20 mouse cellular contexts compared by ENCODE assay signal in genomic region chr10:76062439-76062838, GRCm38 (mm10). TPM values are rescaled to one million over a fixed set of nuclear protein-coding genes. Genes with fewer than 3 reads are reported as not detected.
A peak's percentile ranks its signal among the peaks of the same experiment; 100 is the strongest.
DNase-seq lines count a peak whose midpoint lies in the region; TF ChIP-seq lines count a peak whose summit lies in the region.
"Had no signal": no experiment of that assay in that cellular context is flagged by ENCODE, and none has a peak within 500 bp of the region (broad histone marks: within the 10 kb centered on the region; RNA-seq: fewer than 3 reads in every experiment).

No protein-coding gene starts in this region.

- DNase-seq in layer of hippocampus, adult 2 months (ENCODE audit: low spot score in 2 of 2): no peak
- no peak for DNase-seq in layer of hippocampus, adult 9-11 months
- DNase-seq in ES-E14 (ENCODE audit: low read depth, low spot score) (peak; percentile 57), ZHBTc4 (ENCODE audit: low read depth, low spot score) (peak; percentile 72)
- no peak for DNase-seq in adrenal gland, adult (ENCODE audit: inconsistent age in 2 of 2, low spot score in 1 of 2)
- DNase-seq in T-cell, adult 2 months (ENCODE audit: low spot score): no peak
- DNase-seq: adrenal gland, adult 2 months; adrenal gland, postnatal 25 days; cerebellum, adult 18-20 months; cerebellum, adult 9-11 months; cerebellum, postnatal 36 days; heart, adult 18-20 months; heart, postnatal 10 days; heart, postnatal 4 days had no signal

- H3K4me1 ChIP-seq in E14TG2a.4 (replicated peaks; ENCODE audit: low read depth, low read length) (peaks cover 30% of the 10 kb centered on the region), ES-E14 (ENCODE audit: control insufficient read depth in 2 of 2, insufficient read depth in 2 of 2, low read length in 2 of 2, poor library complexity in 1 of 2) (peaks cover 0 to 3% of the 10 kb centered on the region in 2 experiments; a peak in 1 of 4 replicates)
- H3K4me1 ChIP-seq: heart, embryonic 10.5 days; hindbrain, embryonic 12.5 days had no signal

- TF ChIP-seq CTCF in layer of hippocampus, adult 2 months (conservative IDR thresholded peaks at IDR 0.05): peak; percentile 25; the same call in 1 of the 2 replicates
- peak; percentile 88 for TF ChIP-seq CTCF in E14TG2a.4 (conservative IDR thresholded peaks at IDR 0.05; ENCODE audit: low read length)

- no peak overlapping the region for H3K4me3 ChIP-seq in layer of hippocampus, adult 2 months
- no peak overlapping the region for H3K4me3 ChIP-seq in E14TG2a.4 (replicated peaks; ENCODE audit: low read length)
- H3K4me3 ChIP-seq in ES-E14 (ENCODE audit: insufficient read depth in 1 of 2, low read depth in 1 of 2, low read length in 2 of 2, poor library complexity in 1 of 2, severe bottlenecking in 1 of 2): no peak overlapping the region
- H3K4me3 ChIP-seq: heart, embryonic 10.5 days; hindbrain, embryonic 12.5 days had no signal

- in situ Hi-C loops in ES-E14 (cut with MboI; ENCODE audit: low sequenced_read_pairs in 2 of 2, unreplicated experiment in 2 of 2): no loop called here

- H3K27me3 ChIP-seq in E14TG2a.4 (ENCODE audit: insufficient read depth, low read length): peaks cover 23% of the 10 kb centered on the region
- H3K27me3 ChIP-seq: CH12.LX; hindbrain, embryonic 12.5 days had no signal

- H3K9me3 ChIP-seq in E14TG2a.4 (ENCODE audit: low read length) (peaks cover 5% of the 10 kb centered on the region; the same call in 1 of the 2 replicates), ES-E14 (ENCODE audit: control insufficient read depth, insufficient read depth, low read depth, low read length) (no peaks in the 10 kb centered on the region)
- H3K9me3 ChIP-seq: heart, embryonic 10.5 days; hindbrain, embryonic 12.5 days had no signal

- H3K36me3 ChIP-seq in E14TG2a.4 (ENCODE audit: insufficient read depth, low read length) (no peaks in the 10 kb centered on the region), ES-E14 (ENCODE audit: control insufficient read depth, insufficient read depth, low read length, poor library complexity, severe bottlenecking) (no peaks in the 10 kb centered on the region)
- H3K36me3 ChIP-seq: heart, embryonic 10.5 days; hindbrain, embryonic 12.5 days had no signal

- H3K9ac ChIP-seq in ES-E14 (ENCODE audit: insufficient read depth, low read depth, low read length, poor library complexity, severe bottlenecking): no peak overlapping the region
- H3K9ac ChIP-seq: hindbrain, embryonic 12.5 days had no signal

- no peak overlapping the region for H3K27ac ChIP-seq in layer of hippocampus, adult 2 months
- no peak overlapping the region for H3K27ac ChIP-seq in ES-E14 (ENCODE audit: insufficient read depth, low read depth, low read length, poor library complexity, severe bottlenecking)
- H3K27ac ChIP-seq: heart, embryonic 10.5 days; hindbrain, embryonic 12.5 days had no signal

TF ChIP-seq in ES-E14, 5 proteins besides CTCF, POLR2A, EP300 and RAD21:
- TF ChIP-seq ZC3H11A (IDR thresholded peaks at IDR 0.05; ENCODE audit: borderline replicate concordance, low read depth, low read length) (no peak), MAFK (IDR thresholded peaks at IDR 0.05; ENCODE audit: insufficient read depth, low read depth, low read length) (no peak), ZNF384 (IDR thresholded peaks at IDR 0.05; ENCODE audit: low read depth, low read length) (no peak), CHD2 (IDR thresholded peaks at IDR 0.05; ENCODE audit: low read depth, low read length) (no peak), HCFC1 (IDR thresholded peaks at IDR 0.05; ENCODE audit: borderline replicate concordance, insufficient read depth, low read length) (no peak)

RNA-seq across cellular contexts. Expression of gene Zfp280b, which starts 30.0 kb away (rescaled TPM):
- 10 to 100 TPM; 15.5 to 16.1 TPM for total RNA-seq in layer of hippocampus, adult 2 months (2021)
- 22.1 and 31.6 TPM in 2 replicates for total RNA-seq in ES-E14 (2012; rRNA removed)

RNA-seq across cellular contexts. Expression of gene Slc5a4b, which starts 48.3 kb away (rescaled TPM):
- total RNA-seq in layer of hippocampus, adult 2 months (2021): not detected
- total RNA-seq in ES-E14 (2012; rRNA removed): 7.1 and 11.0 TPM in 2 replicates
- total RNA-seq: adrenal gland, adult 2 months; adrenal gland, postnatal 25 days; CH12.LX; gastrocnemius, adult 8-10 months; gastrocnemius, postnatal 4 days; heart, adult 18-20 months; heart, postnatal 10 days; heart, postnatal 4 days had no signal

Comparison
In these comparisons a context has a peak if more than half of its experiments do, and no peak if none do; other contexts are left out.
1. DNase-seq: peak in ES-E14 (single experiment) and ZHBTc4 (single experiment); none in layer of hippocampus, adult 2 months (0 of 2), layer of hippocampus, adult 9-11 months (single experiment), adrenal gland, adult (0 of 2) and T-cell, adult 2 months (single experiment).